Mouse (Mus musculus): ENCODE results near the gene Kcmf1.

Gene Kcmf1

GRCm38 (mm10) chr6:72899781-72900681 is at the start of gene Kcmf1:
Gene Kcmf1 (minus strand): TSS chr6:72899979.
- DNase-seq (ENCODE audit: low spot score) = peak; percentile 88

GRCm38 (mm10) chr6:72949161-72949756 is 49.5 kb upstream of the Kcmf1 start:
- no peak for DNase-seq (ENCODE audit: low spot score)

GRCm38 (mm10) chr6:72948392-72948791 is 48.6 kb upstream of the Kcmf1 start:
- no peak for DNase-seq (ENCODE audit: low spot score)

- DNase-seq (ENCODE audit: low spot score) = no peak
These were observed 48.2 kb upstream of the Kcmf1 start for GRCm38 (mm10) chr6:72947960-72948359.

- peak; percentile 26 for DNase-seq (ENCODE audit: low spot score)
These were observed 40.7 kb upstream of the Kcmf1 start for GRCm38 (mm10) chr6:72940493-72940892.

GRCm38 (mm10) chr6:72937859-72938258 is 38.1 kb upstream of the Kcmf1 start:
- no peak for DNase-seq (ENCODE audit: low spot score)

- DNase-seq (ENCODE audit: low spot score) = no peak
These were observed 37.7 kb upstream of the Kcmf1 start for GRCm38 (mm10) chr6:72937430-72937829.

- DNase-seq (ENCODE audit: low spot score) = no peak
These were observed 33.2 kb upstream of the Kcmf1 start for GRCm38 (mm10) chr6:72932955-72933354.

- DNase-seq (ENCODE audit: low spot score) = no peak
These were observed 31.8 kb upstream of the Kcmf1 start for GRCm38 (mm10) chr6:72931533-72931932.

- DNase-seq (ENCODE audit: low spot score) = no peak
These were observed 30.1 kb upstream of the Kcmf1 start for GRCm38 (mm10) chr6:72929795-72930398.

- peak; percentile 18 for DNase-seq (ENCODE audit: low spot score)
These were observed 27.1 kb upstream of the Kcmf1 start for GRCm38 (mm10) chr6:72926755-72927482.

- no peak for DNase-seq (ENCODE audit: low spot score)
These were observed 26.3 kb upstream of the Kcmf1 start for GRCm38 (mm10) chr6:72926031-72926430.

GRCm38 (mm10) chr6:72923381-72923780 is 23.6 kb upstream of the Kcmf1 start:
- no peak for DNase-seq (ENCODE audit: low spot score)

GRCm38 (mm10) chr6:72921081-72921480 is 21.3 kb upstream of the Kcmf1 start:
- DNase-seq (ENCODE audit: low spot score) = no peak

- DNase-seq (ENCODE audit: low spot score) = no peak
These were observed 18.8 kb upstream of the Kcmf1 start for GRCm38 (mm10) chr6:72918510-72919033.

- DNase-seq (ENCODE audit: low spot score) = no peak
These were observed 16.6 kb upstream of the Kcmf1 start for GRCm38 (mm10) chr6:72916330-72916729.

GRCm38 (mm10) chr6:72914087-72914749 is 14.4 kb upstream of the Kcmf1 start:
- no peak for DNase-seq (ENCODE audit: low spot score)

GRCm38 (mm10) chr6:72911261-72911660 is 11.5 kb upstream of the Kcmf1 start:
- no peak for DNase-seq (ENCODE audit: low spot score)

- no peak for DNase-seq (ENCODE audit: low spot score)
These were observed 2.6 kb upstream of the Kcmf1 start for GRCm38 (mm10) chr6:72902254-72902990.

GRCm38 (mm10) chr6:72900952-72901351 is 1.2 kb upstream of the Kcmf1 start:
- no peak for DNase-seq (ENCODE audit: low spot score)
